Mouse (Mus musculus): ENCODE data around the gene Pfas. TPM values are rescaled to one million over a fixed set of nuclear protein-coding genes. Genes with fewer than 3 reads are reported as not detected.
A peak's percentile ranks its signal among the peaks of the same experiment; 100 is the strongest.
"Not testable (repeated sequence)": the region's sequence is repeated elsewhere in the genome, so short reads cannot be mapped to it uniquely, and the experiment has no call there.

Pfas gene
- polyA plus RNA-seq, 1 experiment from 2014 or later = 34.9 TPM

DNA sequence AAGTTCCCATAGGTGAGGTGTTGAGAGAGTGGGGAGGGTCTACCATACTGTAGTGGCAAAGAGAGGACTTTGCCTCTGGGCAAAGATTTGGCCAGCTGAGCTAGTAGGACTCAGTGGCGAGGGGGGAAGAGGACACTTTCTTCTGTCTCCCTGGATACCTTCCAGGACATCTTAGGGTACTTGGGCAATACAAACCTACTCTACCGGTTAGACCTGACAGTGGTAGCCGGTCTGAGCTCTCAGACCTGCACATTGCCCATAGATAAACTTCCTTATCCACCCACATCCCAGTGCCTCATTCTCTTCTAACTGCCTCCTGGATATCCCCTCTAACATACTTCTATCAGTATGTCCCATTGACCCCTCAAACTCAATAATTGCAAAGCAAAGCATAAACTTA lies 27.3 kb downstream of the Pfas start:
- Histone ChIP-seq H3K27me3 (no peaks in the 10 kb centered on the region), H3K4me1 (no peaks in the 10 kb centered on the region), H3K27ac (no peak overlapping the region), H3K4me2 (no peak overlapping the region), H3K9me3 (replicated peaks) (no peaks in the 10 kb centered on the region), H3K4me3 (no peak overlapping the region), H3K36me3 (ENCODE audit: poor library complexity, severe bottlenecking) (peaks cover under 1% of the 10 kb centered on the region; the same call in 1 of the 2 replicates), H3K9ac (no peak overlapping the region)
- 84% methylated on average over 3 of the region's 3 CpGs for WGBS
- ATAC-seq = no peak

DNA sequence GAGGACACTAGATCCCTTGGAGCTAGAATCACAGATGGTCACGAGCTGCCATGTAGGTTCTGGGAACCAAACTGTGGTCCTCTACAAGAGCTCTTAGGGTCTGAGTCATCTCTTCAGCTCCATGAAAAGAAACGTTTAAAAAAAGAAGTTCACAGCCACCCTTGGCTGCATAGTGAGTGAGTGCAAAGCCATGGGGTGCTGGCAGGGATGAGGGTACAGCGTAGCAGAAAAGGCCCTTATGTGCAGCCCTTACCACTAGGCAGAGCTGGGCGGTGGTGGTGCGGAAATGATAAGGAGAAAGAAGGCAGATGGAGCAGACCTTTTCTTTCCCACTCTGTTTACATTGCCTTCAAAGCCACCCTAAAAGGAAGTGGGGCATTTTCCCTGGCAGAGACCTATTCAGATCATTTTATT lies 28.9 kb downstream of the Pfas start:
- H3K27me3 ChIP-seq = no peaks in the 10 kb centered on the region
- WGBS = 66% methylated on average over 5 of the region's 5 CpGs
- no peaks in the 10 kb centered on the region for H3K9me3 ChIP-seq (replicated peaks)
- no peaks in the 10 kb centered on the region for H3K36me3 ChIP-seq (ENCODE audit: poor library complexity, severe bottlenecking)
- no peak overlapping the region for H3K4me3 ChIP-seq
- H3K9ac ChIP-seq = no peak overlapping the region
- ATAC-seq = no peak
- H3K4me2 ChIP-seq = no peak overlapping the region
- no peaks in the 10 kb centered on the region for H3K4me1 ChIP-seq
- no peak overlapping the region for H3K27ac ChIP-seq

DNA sequence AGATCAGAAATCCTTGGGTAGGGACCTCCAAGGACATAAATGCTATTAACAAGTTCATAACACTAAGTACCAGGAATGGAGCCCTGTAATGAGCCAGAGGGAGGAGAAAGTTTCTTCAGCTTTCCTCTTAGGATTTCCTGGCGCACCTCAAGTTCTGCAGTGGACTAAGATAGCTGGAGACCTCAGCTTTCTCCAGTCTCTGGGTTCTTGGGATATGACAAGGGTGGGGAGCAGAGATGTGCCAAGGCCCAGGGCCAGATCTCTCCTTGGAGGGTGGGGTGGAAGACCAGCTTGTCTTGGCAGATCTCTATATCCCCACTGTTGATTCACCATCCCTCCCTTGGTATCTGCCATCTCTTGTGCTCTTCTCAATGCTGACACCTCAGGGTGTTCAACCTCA lies 32.7 kb downstream of the Pfas start:
- 78% methylated on average over 1 of the region's 1 CpGs for WGBS
- no peak overlapping the region for H3K27ac ChIP-seq
- H3K9me3 ChIP-seq (replicated peaks) = no peaks in the 10 kb centered on the region
- no peak for ATAC-seq
- H3K36me3 ChIP-seq (ENCODE audit: poor library complexity, severe bottlenecking) = no peaks in the 10 kb centered on the region
- no peak overlapping the region for H3K4me2 ChIP-seq
- peaks cover 7% of the 10 kb centered on the region for H3K4me1 ChIP-seq
- no peak overlapping the region for H3K9ac ChIP-seq
- H3K4me3 ChIP-seq = no peak overlapping the region
- no peaks in the 10 kb centered on the region for H3K27me3 ChIP-seq

DNA sequence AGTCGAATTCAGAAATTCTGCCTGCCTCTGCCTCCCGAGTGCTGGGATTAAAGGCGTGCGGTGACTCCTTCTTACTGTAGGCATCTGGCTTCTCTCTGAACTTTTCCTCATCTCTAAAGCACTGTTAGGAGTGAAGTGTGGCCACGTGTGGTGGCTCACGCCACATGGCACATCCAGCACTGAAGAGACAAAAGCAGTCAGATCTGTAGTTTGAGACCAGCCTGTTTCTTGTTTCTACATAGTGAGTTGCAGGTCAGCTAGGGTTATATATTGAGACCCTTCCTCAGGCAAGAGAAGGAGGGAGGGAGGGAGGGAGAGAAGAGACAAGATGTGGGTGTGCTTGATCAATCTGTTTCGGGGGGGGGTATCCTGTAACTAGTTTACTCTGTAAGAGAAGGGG lies 33.2 kb downstream of the Pfas start, which contains the start of gene Rangrf:
Gene Rangrf, minus strand, starts transcription at position 101 of the 400 bp plus-strand sequence.
- H3K27me3 ChIP-seq = no peaks in the 10 kb centered on the region
- H3K9me3 ChIP-seq (replicated peaks) = no peaks in the 10 kb centered on the region
- H3K4me1 ChIP-seq = peaks cover 7% of the 10 kb centered on the region
- H3K4me3 ChIP-seq = peak within 1 kb of the TSS; percentile 46
- H3K9ac ChIP-seq = 0 out of 2 replicates have a peak within 1 kb of the TSS, but pooled peaks have one; percentile 5
- peak within 1 kb of the TSS; percentile 67 for H3K4me2 ChIP-seq
- no peak for ATAC-seq
- no peak within 1 kb of the TSS for H3K27ac ChIP-seq
- WGBS = 85% methylated on average over 7 of the region's 7 CpGs
- no peaks in the 10 kb centered on the region for H3K36me3 ChIP-seq (ENCODE audit: poor library complexity, severe bottlenecking)

DNA sequence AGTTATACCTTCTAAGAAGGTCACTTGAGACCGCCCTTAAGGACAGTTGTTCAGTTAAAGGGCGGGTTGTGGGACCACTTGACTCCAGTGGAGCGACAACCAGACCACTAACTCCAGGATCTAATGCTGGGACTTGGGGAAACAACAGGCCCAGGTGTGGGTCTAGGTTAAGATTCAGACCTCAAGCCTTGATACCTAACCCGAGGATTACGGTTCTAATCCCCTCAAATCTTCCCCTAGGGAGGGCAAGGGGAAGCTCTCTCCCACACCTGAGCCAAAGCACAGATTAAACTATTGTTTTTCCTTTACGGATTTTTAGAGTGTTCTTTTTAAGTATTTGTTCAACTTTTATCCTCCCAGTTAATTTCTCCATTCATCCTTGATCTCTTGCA lies 34.2 kb downstream of the Pfas start:
- Histone ChIP-seq H3K4me1 (peaks cover 7% of the 10 kb centered on the region), H3K4me2 (peak overlapping the region; percentile 67), H3K9me3 (replicated peaks) (no peaks in the 10 kb centered on the region), H3K36me3 (ENCODE audit: poor library complexity, severe bottlenecking) (no peaks in the 10 kb centered on the region), H3K27ac (no peak overlapping the region), H3K4me3 (peak overlapping the region; percentile 46), H3K9ac (0 out of 2 replicates have a peak overlapping the region, but pooled peaks have one; percentile 5), H3K27me3 (no peaks in the 10 kb centered on the region)
- 29% methylated on average over 6 of the region's 6 CpGs for WGBS
- no peak for ATAC-seq

DNA sequence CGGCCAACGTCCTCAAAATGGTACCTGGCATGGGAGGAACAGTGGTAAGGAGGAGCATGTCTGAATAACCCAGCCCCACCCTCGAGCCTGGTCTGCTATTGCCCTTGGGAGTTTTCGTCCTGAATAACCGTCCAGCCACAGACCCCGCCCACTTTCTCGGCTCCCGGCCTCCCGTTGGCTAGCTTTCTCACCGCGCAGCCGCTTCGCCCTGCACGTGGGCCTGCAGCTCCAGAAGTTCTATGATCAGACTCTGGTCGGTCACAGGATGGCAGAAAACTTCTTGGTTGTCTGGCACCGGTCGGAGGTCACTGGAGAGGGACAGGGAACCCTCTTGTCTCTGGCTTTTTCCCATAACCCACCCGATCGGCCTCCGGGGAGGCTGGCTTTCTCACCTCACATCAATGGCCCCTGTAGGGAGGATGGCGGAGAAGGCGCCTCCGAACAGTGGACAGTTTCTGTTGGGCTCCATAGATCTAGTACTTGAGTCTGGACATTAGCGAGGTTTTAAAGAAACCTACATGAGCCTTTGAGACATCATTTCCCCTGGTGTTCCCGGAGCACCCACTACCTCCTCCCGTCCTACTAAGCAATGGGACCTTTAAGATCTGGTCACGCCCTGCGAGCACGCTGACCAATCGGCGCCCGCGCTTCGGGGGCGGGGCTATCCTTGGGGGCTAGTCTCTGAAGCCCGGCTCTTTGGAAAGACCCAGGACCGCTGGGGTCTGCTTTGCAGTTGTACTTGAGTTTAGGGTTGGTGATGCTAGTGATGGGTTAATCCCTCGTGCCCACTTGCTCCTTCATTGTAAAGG lies 34.8 kb downstream of the Pfas start:
- Histone ChIP-seq H3K4me3 (peak overlapping the region; percentile 46), H3K4me2 (peak overlapping the region; percentile 67), H3K9ac (peak overlapping the region; percentile 50)
- ATAC-seq = peak; percentile 93
- H3K36me3 ChIP-seq (ENCODE audit: poor library complexity, severe bottlenecking); H3K27ac ChIP-seq; H3K4me1 ChIP-seq; H3K9me3 ChIP-seq (replicated peaks); H3K27me3 ChIP-seq: not testable (repeated sequence)
- under 1% methylated on average over 38 of the region's 38 CpGs for WGBS

DNA sequence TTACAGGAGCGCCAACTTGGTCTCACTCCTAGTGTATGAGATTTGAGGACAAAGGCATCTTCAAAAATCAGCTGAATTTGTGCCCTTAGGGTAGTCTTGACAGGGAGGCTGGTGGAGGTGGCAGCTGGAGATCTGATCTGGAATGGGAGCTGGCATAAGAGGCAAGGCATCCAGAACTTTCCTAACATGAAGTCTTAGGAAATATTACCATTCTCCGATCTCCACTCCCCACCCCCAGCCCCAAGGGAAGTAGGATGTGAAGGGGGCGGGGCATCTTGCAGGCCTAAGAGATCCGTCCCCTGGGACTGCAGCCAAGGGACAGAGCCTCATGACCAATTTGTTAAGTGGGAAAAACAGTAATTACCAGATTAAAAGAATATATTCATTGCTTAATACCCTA lies 38.0 kb downstream of the Pfas start:
- H3K27me3 ChIP-seq = peaks cover 8% of the 10 kb centered on the region; the same call in 1 of the 2 replicates
- WGBS = 72% methylated on average over 4 of the region's 4 CpGs
- ATAC-seq = no peak

DNA sequence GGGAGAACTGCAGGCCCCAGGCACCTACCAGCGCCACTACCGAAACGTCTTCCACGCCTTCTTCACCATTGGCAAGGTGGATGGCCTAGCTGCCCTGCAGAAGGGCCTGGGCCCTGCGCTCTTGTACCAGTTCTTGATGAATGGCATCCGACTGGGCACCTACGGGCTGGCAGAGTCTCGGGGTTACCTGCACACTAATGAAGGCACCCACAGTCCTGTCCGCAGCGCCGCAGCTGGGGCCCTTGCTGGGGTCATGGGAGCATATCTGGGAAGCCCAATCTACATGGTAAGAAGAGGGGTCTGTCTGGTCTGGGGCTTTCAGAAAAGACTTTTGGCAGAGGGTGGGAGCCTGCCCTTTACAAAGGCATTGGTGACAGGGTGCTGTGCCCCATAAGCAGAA lies 39.5 kb downstream of the Pfas start:
- no peak for ATAC-seq
- Histone ChIP-seq H3K27ac (no peak overlapping the region), H3K4me3 (0 out of 2 replicates have a peak overlapping the region, but pooled peaks have one; percentile 64), H3K9ac (peak overlapping the region; percentile 35), H3K9me3 (replicated peaks) (no peaks in the 10 kb centered on the region), H3K36me3 (ENCODE audit: poor library complexity, severe bottlenecking) (no peaks in the 10 kb centered on the region), H3K4me1 (peaks cover 20% of the 10 kb centered on the region), H3K4me2 (peak overlapping the region; percentile 93), H3K27me3 (peaks cover 8% of the 10 kb centered on the region; the same call in 1 of the 2 replicates)
- 85% methylated on average over 11 of the region's 11 CpGs for WGBS

More for the DNA sequence above, 38.0 kb downstream of the Pfas start:
- no peak overlapping the region for H3K9ac ChIP-seq
- H3K9me3 ChIP-seq (replicated peaks) = no peaks in the 10 kb centered on the region
- H3K36me3 ChIP-seq (ENCODE audit: poor library complexity, severe bottlenecking) = no peaks in the 10 kb centered on the region
- peaks cover 20% of the 10 kb centered on the region for H3K4me1 ChIP-seq
- H3K4me2 ChIP-seq = no peak overlapping the region
- H3K27ac ChIP-seq = no peak overlapping the region
- H3K4me3 ChIP-seq = no peak overlapping the region

DNA sequence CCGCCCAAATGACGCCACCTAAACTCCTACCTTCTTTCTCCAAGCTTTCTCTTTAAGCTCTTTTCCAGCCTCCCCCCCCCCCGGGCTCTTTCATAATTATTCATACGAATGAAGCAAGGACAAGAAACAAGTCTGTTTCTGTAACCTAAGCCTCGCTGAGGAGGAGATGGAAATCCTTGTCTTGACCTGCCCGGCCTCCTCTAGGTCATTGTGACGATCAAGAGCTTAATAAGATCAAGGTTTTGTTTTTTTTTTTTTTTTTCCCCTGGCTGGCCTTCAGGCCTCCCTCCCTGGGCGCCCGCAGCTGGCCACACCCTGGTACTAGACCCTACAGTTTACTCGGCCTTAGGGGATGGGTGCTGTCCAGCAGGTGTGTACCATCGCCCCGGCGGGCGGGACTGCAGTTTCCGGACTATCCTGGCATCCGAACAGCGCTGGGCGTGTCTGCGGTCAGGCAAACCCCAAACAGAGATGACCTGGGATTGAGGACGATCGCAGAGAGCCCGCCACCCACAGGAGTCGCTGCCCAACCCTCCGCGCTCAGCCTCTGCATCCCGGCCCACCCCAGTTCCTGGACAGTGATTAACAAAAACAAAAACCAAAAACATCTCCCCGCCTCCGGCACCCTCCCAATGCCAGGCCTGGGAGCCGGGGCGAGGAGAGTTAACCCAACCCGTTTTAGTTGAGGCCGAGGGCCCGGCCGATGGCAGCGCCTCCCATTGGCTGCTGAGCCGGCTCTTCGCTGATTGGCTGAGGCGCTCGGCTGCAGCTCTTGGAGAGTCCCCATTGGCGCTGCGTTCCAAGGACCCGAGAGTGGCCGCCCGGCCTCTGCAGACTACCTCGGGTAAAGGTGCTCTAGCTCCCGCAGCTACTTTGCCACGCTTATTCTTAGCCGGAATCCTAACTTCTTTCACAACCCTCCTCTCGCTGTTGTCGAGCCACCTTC lies 40.6 kb downstream of the Pfas start, which contains the start of gene Slc25a35:
Gene Slc25a35, plus strand, starts transcription at position 795 of the 946 bp plus-strand sequence.
- WGBS = 2% methylated on average over 50 of the region's 50 CpGs
- peak within 1 kb of the TSS; percentile 64 for H3K4me3 ChIP-seq
- no peaks in the 10 kb centered on the region for H3K36me3 ChIP-seq (ENCODE audit: poor library complexity, severe bottlenecking)
- peak within 1 kb of the TSS; percentile 75 for H3K9ac ChIP-seq
- peak; percentile 99 for ATAC-seq
- H3K27me3 ChIP-seq = peaks cover 13% of the 10 kb centered on the region; the same call in 1 of the 2 replicates
- H3K9me3 ChIP-seq (replicated peaks) = no peaks in the 10 kb centered on the region
- peak within 1 kb of the TSS; percentile 93 for H3K4me2 ChIP-seq
- no peak within 1 kb of the TSS for H3K27ac ChIP-seq
- peaks cover 13% of the 10 kb centered on the region for H3K4me1 ChIP-seq

DNA sequence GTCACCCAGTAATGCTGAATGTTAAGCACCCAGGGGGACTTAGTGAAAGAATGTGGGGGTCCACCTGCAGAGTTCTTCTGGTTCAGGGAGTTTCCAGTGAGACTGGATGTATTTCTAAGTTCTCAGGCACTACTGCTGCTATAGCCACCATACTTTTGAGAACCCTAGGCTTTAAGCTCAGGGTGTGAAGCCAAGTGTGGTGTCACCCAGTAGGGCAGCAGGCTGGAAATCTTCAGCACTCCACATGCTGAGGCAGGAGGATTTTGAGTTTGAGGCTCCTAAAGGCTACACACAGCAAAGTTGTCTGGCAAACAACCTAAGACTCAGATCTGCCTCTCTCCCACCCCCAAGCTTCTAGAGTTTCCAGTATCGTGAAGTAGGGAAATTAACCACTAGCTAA lies 41.7 kb downstream of the Pfas start:
- Histone ChIP-seq H3K4me1 (peaks cover 13% of the 10 kb centered on the region), H3K4me2 (no peak overlapping the region), H3K4me3 (no peak overlapping the region)

DNA sequence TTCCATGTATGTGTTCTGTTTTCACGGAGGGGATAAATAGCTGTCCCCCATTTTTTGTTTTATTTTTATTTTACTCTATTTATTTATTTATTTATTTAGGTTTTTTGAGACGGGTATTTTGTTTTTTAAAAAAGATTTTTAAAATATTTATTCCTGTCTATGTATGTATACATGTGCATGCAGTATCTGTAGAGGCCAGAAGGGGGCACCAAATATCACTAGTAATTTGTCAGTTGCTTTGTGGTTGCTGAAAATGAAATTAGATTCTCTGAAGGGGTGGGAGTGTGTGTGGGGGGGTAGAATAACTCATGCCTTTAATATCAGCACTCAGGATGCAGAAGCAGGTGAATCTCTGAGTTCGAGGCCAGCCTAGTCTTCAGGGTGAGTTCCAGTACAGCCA lies 42.4 kb downstream of the Pfas start:
- Histone ChIP-seq H3K4me2 (no peak overlapping the region), H3K9me3 (replicated peaks) (no peaks in the 10 kb centered on the region), H3K4me3 (no peak overlapping the region), H3K27ac (no peak overlapping the region), H3K36me3 (ENCODE audit: poor library complexity, severe bottlenecking) (no peaks in the 10 kb centered on the region), H3K4me1 (peaks cover 13% of the 10 kb centered on the region), H3K9ac (no peak overlapping the region), H3K27me3 (peaks cover 13% of the 10 kb centered on the region; the same call in 1 of the 2 replicates)
- WGBS = 32% methylated on average over 3 of the region's 3 CpGs
- no peak for ATAC-seq

More for the DNA sequence above, 41.7 kb downstream of the Pfas start:
- H3K36me3 ChIP-seq (ENCODE audit: poor library complexity, severe bottlenecking) = no peaks in the 10 kb centered on the region
- WGBS = 46% methylated on average over 1 of the region's 1 CpGs
- H3K9ac ChIP-seq = no peak overlapping the region
- H3K27me3 ChIP-seq = peaks cover 13% of the 10 kb centered on the region; the same call in 1 of the 2 replicates
- no peaks in the 10 kb centered on the region for H3K9me3 ChIP-seq (replicated peaks)
- H3K27ac ChIP-seq = no peak overlapping the region
- no peak for ATAC-seq

DNA sequence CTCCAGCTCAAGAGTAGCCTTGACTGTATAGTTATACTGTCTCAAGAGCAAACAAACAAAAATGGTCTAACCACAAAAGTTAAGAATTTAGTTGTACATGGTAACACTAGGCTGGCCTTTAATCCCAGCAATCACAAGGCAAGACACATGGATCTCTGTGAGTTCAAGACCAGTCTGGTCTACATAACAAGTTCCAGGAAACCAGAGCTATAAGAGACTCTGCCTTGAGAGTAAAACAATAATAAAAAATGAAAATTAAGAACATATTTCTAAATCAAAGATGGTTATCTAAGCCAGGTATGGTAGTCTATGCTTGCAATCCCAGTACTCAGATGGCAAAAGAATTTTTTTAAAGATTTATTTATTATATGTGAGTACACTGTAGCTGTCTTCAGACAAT lies 43.2 kb downstream of the Pfas start:
- H3K4me1 ChIP-seq = peaks cover 13% of the 10 kb centered on the region
- no peak overlapping the region for H3K4me2 ChIP-seq
- no peaks in the 10 kb centered on the region for H3K9me3 ChIP-seq (replicated peaks)
- no peak overlapping the region for H3K27ac ChIP-seq
- no peak overlapping the region for H3K4me3 ChIP-seq
- no peaks in the 10 kb centered on the region for H3K36me3 ChIP-seq (ENCODE audit: poor library complexity, severe bottlenecking)
- H3K9ac ChIP-seq = no peak overlapping the region
- no peak for ATAC-seq
- H3K27me3 ChIP-seq = peaks cover 13% of the 10 kb centered on the region; the same call in 1 of the 2 replicates

Measured in forebrain, embryonic 13.5 days (tissue).